Mouse (Mus musculus) lung, postnatal 0 days (tissue): Measurements from ENCODE around the gene Nudt2. TPM values are rescaled to one million over a fixed set of nuclear protein-coding genes. Genes with fewer than 3 reads are reported as not detected.

ENCODE experiments used
- ATAC-seq: fragments of 200-750 bp; cut with Nextera tagmentation; 2 replicates; pipeline ENCODE4 v1.8.0; 2017; ENCODE audit warnings: moderate library complexity
- DNase-seq: peaks from one replicate; pipeline ENCODE4 v3.0.0-alpha.2; 2016; ENCODE audit warnings: low spot score
- H3K27ac ChIP-seq: fragments of 300-500 bp; sonication (generic); 2 replicates; pipeline ENCODE4 v1.5.1; 2014; ENCODE audit warnings: antibody characterized with exemption, mild to moderate bottlenecking, low read length, mixed read lengths
- H3K27me3 ChIP-seq: fragments of 300-500 bp; sonication (generic); replicated peaks from 2 replicates; pipeline ENCODE4 v1.6.1; 2014; ENCODE audit warnings: low read length, mixed read lengths; ENCODE audit not compliant: insufficient read depth
- H3K36me3 ChIP-seq: fragments of 300-500 bp; sonication (generic); 2 replicates; pipeline ENCODE4 v1.6.1; 2014; ENCODE audit warnings: low read length, mixed read lengths; ENCODE audit not compliant: insufficient read depth
- H3K4me1 ChIP-seq: fragments of 300-500 bp; sonication (generic); 2 replicates; pipeline ENCODE4 v1.6.1; 2014; ENCODE audit warnings: antibody characterized with exemption, low read depth, low read length, mixed read lengths; ENCODE audit not compliant: insufficient read depth
- H3K4me2 ChIP-seq: fragments of 300-500 bp; sonication (generic); replicated peaks from 2 replicates; pipeline ENCODE4 v1.6.1; 2014; ENCODE audit warnings: low read depth, mild to moderate bottlenecking, low read length, moderate library complexity, mixed read lengths
- H3K4me3 ChIP-seq: fragments of 300-500 bp; sonication (generic); 2 replicates; pipeline ENCODE4 v1.5.1; 2014; ENCODE audit warnings: low read depth, low read length
- H3K9ac ChIP-seq: fragments of 300-500 bp; sonication (generic); replicated peaks from 2 replicates; pipeline ENCODE4 v1.6.1; 2014; ENCODE audit warnings: low read depth, mild to moderate bottlenecking
- H3K9me3 ChIP-seq: fragments of 300-500 bp; sonication (generic); 2 replicates; pipeline ENCODE4 v1.6.1; 2016; ENCODE audit warnings: low read length, mixed read lengths
- CTCF ChIP-seq: IDR thresholded peaks from 2 replicates; pipeline ENCODE4 v1.5.1; 2016; ENCODE audit warnings: antibody characterized with exemption, mild to moderate bottlenecking
- EP300 ChIP-seq: IDR thresholded peaks from 2 replicates; pipeline ENCODE4 v1.6.1; 2016; ENCODE audit warnings: antibody characterized with exemption, mild to moderate bottlenecking, control low read depth
- WGBS: fragments of 180-500 bp; shearing (Covaris S2); extraction: QIAGEN DNeasy Blood & Tissue Kit; methylation state at CpG from one replicate; pipeline ENCODE4 v1.1.7; 2014; 5-methylcytosine and 5-hydroxymethylcytosine counted together
- polyA plus RNA-seq: library from polyadenylated mRNA; unstranded; fragments of >200 nt; fragmentation: Nextera tagmentation; extraction: Ambion mirVana; gene quantifications from 2 replicates; pipeline ENCODE4 v1.2.1, GENCODE M21; 2015

Nudt2 gene
- polyA plus RNA-seq, 1 experiment from 2014 or later: 23.7 TPM

GRCm38 (mm10) chr4:41522788-41523187 is 57.8 kb downstream of the Nudt2 start:
- no peak overlapping the region for H3K4me3 ChIP-seq

GRCm38 (mm10) chr4:41523839-41524238 is 58.9 kb downstream of the Nudt2 start:
- ATAC-seq (no peak), DNase-seq (no peak)
- TF ChIP-seq EP300: no peak
- TF ChIP-seq CTCF: no peak
- Histone ChIP-seq H3K27ac (no peak overlapping the region), H3K9me3 (no peaks in the 10 kb centered on the region), H3K4me1 (no peaks in the 10 kb centered on the region), H3K27me3 (no peaks in the 10 kb centered on the region), H3K9ac (no peak overlapping the region), H3K4me3 (no peak overlapping the region), H3K36me3 (no peaks in the 10 kb centered on the region), H3K4me2 (no peak overlapping the region)
- 73% methylated on average over 7 of the region's 7 CpGs for WGBS

More at GRCm38 (mm10) chr4:41522788-41523187, 57.8 kb downstream of the Nudt2 start:
- DNase-seq (peak; percentile 55), ATAC-seq (no peak; the same call in 1 of the 2 replicates)
- Histone ChIP-seq H3K27me3 (no peaks in the 10 kb centered on the region), H3K9ac (no peak overlapping the region), H3K4me1 (no peaks in the 10 kb centered on the region), H3K36me3 (no peaks in the 10 kb centered on the region), H3K9me3 (no peaks in the 10 kb centered on the region), H3K4me2 (no peak overlapping the region), H3K27ac (no peak overlapping the region)
- TF ChIP-seq EP300 (no peak), CTCF (peak; percentile 82)
- WGBS: 41% methylated on average over 5 of the region's 5 CpGs

- Histone ChIP-seq H3K4me1 (no peaks in the 10 kb centered on the region), H3K27ac (no peak overlapping the region), H3K4me2 (no peak overlapping the region), H3K9me3 (no peaks in the 10 kb centered on the region), H3K27me3 (no peaks in the 10 kb centered on the region), H3K9ac (no peak overlapping the region), H3K36me3 (no peaks in the 10 kb centered on the region), H3K4me3 (no peak overlapping the region)
- TF ChIP-seq CTCF (no peak), EP300 (no peak)
- WGBS: 63% methylated on average over 9 of the region's 9 CpGs
- no peak for DNase-seq
- no peak for ATAC-seq
Observed at GRCm38 (mm10) chr4:41524829-41525228, 59.9 kb downstream of the Nudt2 start.

GRCm38 (mm10) chr4:41526553-41526952 is 61.6 kb downstream of the Nudt2 start:
- 53% methylated on average over 7 of the region's 7 CpGs for WGBS
- H3K9me3 ChIP-seq: no peaks in the 10 kb centered on the region
- no peak for DNase-seq
- no peaks in the 10 kb centered on the region for H3K27me3 ChIP-seq
- no peak overlapping the region for H3K27ac ChIP-seq
- no peak overlapping the region for H3K4me2 ChIP-seq
- no peaks in the 10 kb centered on the region for H3K36me3 ChIP-seq
- H3K4me1 ChIP-seq: no peaks in the 10 kb centered on the region
- no peak overlapping the region for H3K4me3 ChIP-seq
- no peak for ATAC-seq
- no peak overlapping the region for H3K9ac ChIP-seq
- TF ChIP-seq CTCF: no peak
- no peak for TF ChIP-seq EP300

GRCm38 (mm10) chr4:41527076-41527475 is 62.1 kb downstream of the Nudt2 start:
- H3K9me3 ChIP-seq: no peaks in the 10 kb centered on the region
- no peak for TF ChIP-seq CTCF
- no peak overlapping the region for H3K9ac ChIP-seq
- DNase-seq (no peak), ATAC-seq (no peak)
- no peaks in the 10 kb centered on the region for H3K4me1 ChIP-seq
- H3K27ac ChIP-seq: no peak overlapping the region
- H3K4me2 ChIP-seq: no peak overlapping the region
- no peaks in the 10 kb centered on the region for H3K36me3 ChIP-seq
- H3K4me3 ChIP-seq: no peak overlapping the region
- 44% methylated on average over 13 of the region's 13 CpGs for WGBS
- H3K27me3 ChIP-seq: no peaks in the 10 kb centered on the region

- Histone ChIP-seq H3K27ac (no peak overlapping the region), H3K27me3 (no peaks in the 10 kb centered on the region), H3K36me3 (no peaks in the 10 kb centered on the region), H3K4me2 (no peak overlapping the region), H3K4me3 (no peak overlapping the region), H3K9ac (no peak overlapping the region), H3K4me1 (no peaks in the 10 kb centered on the region), H3K9me3 (no peaks in the 10 kb centered on the region)
- DNase-seq: no peak
- 13% methylated on average over 8 of the region's 8 CpGs for WGBS
- TF ChIP-seq CTCF (no peak), EP300 (no peak)
- no peak for ATAC-seq
Observed at GRCm38 (mm10) chr4:41527996-41528395, 63.0 kb downstream of the Nudt2 start.

Other genes with a start within 250 kb of the Nudt2 start
- 18.2 and 21.4 TPM in 2 replicates for gene Ubap2, start 190.0 kb upstream of the Nudt2 start, polyA plus RNA-seq
- 41.3 and 48.1 TPM in 2 replicates for gene Dcaf12, start 150.3 kb upstream of the Nudt2 start, polyA plus RNA-seq
- gene Ubap1, start 116.2 kb upstream of the Nudt2 start, polyA plus RNA-seq: 41.9 and 44.1 TPM in 2 replicates
- 1.1 and 1.3 TPM in 2 replicates for gene Kif24, start 264 bp upstream of the Nudt2 start, polyA plus RNA-seq
- 5.0 and 5.5 TPM in 2 replicates for gene AI464131, start 37.9 kb downstream of the Nudt2 start, polyA plus RNA-seq
- 37.3 and 41.4 TPM in 2 replicates for gene 1110017D15Rik, start 52.2 kb downstream of the Nudt2 start, polyA plus RNA-seq
- gene Fam219a, start 104.4 kb downstream of the Nudt2 start, polyA plus RNA-seq: 4.7 and 5.2 TPM in 2 replicates
- 8.9 and 9.0 TPM in 2 replicates for gene Dnaic1, start 104.6 kb downstream of the Nudt2 start, polyA plus RNA-seq
- 18.9 and 25.0 TPM in 2 replicates for gene Enho, start 175.2 kb downstream of the Nudt2 start, polyA plus RNA-seq
- gene Cntfr, start 231.9 kb downstream of the Nudt2 start, polyA plus RNA-seq: 0.77 and 1.1 TPM in 2 replicates
- 62.1 and 72.6 TPM in 2 replicates for gene Il11ra1, start 234.8 kb downstream of the Nudt2 start, polyA plus RNA-seq
- 45.6 and 51.8 TPM in 2 replicates for gene Rpp25l, start 248.4 kb downstream of the Nudt2 start, polyA plus RNA-seq